Mouse (Mus musculus) kidney, adult 11 months (tissue): Measurements from ENCODE around the gene Gm37240.

Experiments used
- DNase-seq: peaks from one replicate; pipeline ENCODE4 v3.0.0; 2022

Gm37240 gene

DNA sequence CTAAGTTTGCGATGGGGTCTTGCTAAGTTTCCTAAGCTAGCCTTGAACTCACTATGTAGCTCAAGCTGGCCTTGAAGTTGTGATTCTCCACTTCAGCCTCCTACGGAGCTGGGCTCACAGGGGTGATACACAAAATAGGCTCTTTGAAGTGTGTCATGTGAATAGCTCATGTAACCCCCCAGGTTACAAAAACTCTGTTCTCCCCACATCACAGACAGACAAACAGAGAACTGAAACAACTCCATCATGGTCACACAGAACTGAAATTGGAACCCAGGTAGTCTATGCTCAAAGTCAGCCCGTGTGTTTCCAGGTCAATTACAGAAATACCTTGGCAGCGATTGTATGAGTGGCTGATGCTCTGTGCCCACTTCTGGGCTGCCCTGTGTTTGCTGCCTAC, 1164.6 kb downstream of the Gm37240 start:
- DNase-seq: no peak

DNA sequence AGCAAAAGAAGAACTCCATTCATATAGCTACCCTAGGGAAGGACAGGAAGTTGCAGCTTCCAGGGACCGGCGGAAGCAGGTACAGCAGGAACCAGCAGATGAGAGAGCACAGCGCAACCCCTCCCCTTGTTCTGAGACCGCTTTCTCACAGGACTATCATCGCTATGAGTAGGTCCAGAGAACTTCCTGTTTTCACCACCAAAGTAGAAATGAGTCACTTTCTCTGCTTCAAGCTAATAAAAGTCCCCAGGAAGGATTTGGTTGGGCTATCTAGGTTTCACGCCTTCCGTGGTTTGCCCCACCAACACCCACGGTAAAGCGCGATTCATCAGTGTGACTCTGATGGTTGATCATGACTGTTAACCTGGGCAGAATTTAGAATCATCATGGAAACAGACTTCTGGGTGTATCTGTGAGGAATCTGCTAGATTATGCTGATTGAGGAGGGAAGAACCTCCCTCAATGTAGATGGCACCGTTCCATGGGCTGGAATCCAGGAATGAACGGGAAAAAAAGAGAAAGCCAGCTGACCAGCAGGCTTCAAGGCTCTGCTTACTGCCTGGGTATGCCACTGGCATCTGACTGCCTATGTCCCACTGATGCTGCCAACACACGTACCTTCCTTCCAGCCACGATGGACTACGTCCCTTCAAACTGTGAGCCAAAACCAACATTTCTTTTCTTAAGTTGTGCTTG, 1172.1 kb downstream of the Gm37240 start:
- DNase-seq: no peak

DNA sequence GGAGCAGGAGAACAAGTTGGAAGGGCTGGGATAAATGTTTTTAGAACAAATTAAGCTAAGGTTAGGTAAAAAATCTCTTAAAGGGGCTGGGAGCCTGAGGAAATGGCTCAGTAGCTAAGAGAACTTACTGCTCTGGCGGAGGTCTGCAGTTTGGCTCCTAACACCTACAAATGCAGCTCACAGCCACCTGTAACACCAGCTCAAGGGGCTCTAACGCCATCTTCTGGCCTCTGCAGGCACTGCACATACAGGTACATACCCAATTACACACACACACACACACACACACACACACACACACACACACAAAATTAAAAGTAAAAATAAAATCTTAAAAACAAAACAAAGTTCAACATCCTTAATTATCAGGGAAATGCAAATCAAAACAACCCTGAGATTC, 1174.4 kb downstream of the Gm37240 start:
- no peak for DNase-seq

DNA sequence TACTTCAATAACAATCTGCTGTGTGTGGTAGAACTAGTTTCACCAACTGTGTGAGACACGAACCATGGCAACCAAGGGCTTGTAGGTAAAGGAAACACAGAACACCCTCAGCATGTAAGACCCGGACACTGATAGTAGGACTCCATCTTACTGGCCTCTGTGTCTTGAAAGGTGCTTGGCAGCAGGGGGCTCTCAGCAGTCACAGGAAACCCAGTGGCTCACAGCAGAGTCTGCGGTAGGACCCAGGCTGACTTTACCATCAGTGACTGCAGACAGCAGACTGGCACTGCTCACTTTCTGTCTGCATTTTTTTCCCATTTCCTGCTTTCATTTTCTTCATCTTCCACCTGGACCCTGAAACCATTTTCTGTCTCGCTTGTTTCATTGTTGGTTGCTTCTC, 1176.6 kb downstream of the Gm37240 start:
- DNase-seq: no peak

DNA sequence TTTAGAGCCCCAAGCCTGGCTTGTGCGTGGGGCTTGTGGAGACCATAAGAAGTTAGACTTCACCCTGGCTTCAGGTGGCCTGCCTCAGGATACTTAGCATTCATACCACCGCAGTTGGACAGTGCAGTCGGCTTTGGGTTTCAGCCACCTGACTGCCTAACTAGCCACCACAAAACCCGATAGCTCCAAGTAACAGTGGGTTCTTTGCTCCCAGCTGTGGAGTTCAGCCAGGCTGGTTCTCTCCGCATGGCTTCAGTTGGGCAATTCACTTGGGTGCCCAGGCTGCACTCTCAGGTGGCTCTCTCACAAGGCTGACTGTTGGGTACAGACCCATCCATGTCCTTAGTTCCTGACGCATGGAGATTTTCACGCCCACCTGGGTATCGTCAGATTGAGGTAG, 1177.4 kb downstream of the Gm37240 start:
- no peak for DNase-seq

DNA sequence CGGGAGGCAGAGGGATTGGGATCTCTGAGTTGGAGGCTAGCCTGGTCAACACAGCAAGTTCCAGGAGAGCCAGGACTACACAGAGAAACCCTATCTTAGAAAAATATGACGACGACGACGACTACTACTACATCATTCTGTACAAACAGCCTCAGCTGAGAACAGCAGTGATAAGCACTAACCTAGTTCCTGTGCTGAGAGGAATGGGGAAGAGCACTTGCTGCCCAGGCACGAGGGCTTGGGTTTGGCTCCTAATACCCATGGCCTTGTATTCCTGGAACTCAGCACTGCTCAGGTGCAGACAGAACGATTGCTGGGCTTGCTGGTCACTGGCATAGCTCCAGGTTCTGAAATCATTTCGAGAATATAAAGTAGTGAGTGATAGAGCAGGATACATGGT, 1178.2 kb downstream of the Gm37240 start:
- no peak for DNase-seq

DNA sequence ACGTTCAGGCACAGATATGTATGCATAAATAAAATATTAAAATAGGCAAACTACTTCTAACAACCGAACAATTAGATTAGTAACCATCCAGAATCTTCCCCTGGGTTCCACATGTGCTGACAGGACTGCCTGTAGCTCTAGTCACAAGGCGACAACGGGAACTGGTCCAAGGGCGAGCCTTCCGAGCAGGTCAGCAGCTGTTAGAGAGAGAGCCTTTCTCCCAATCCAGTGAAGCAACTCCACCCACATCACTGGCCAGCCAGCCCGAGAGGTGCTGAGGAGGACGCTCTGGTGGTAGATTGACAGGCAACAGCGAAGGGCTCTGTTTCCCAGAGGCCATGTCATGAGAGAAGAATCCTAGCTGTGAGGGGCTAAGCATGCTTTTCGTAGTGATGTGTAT, 1178.8 kb downstream of the Gm37240 start:
- DNase-seq: no peak

DNA sequence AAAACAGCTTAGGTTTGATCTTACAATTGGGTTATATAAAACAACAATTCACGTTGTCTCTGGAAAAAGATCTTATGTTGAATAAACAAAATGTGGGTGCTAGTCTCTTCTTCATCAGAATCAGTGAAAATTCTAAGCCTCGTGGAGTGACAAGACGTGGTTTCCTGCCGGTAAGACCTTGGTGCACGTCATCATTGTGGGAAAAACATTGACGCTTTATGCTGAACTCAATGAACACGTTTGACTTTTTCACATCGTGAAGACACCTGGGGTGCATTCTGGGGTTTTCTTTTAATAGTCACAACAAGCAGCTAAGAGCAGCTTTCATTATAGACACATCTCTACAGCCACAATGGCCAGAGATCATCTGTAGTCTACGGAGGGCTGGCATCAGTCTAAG, 1182.1 kb downstream of the Gm37240 start:
- no peak for DNase-seq

DNA sequence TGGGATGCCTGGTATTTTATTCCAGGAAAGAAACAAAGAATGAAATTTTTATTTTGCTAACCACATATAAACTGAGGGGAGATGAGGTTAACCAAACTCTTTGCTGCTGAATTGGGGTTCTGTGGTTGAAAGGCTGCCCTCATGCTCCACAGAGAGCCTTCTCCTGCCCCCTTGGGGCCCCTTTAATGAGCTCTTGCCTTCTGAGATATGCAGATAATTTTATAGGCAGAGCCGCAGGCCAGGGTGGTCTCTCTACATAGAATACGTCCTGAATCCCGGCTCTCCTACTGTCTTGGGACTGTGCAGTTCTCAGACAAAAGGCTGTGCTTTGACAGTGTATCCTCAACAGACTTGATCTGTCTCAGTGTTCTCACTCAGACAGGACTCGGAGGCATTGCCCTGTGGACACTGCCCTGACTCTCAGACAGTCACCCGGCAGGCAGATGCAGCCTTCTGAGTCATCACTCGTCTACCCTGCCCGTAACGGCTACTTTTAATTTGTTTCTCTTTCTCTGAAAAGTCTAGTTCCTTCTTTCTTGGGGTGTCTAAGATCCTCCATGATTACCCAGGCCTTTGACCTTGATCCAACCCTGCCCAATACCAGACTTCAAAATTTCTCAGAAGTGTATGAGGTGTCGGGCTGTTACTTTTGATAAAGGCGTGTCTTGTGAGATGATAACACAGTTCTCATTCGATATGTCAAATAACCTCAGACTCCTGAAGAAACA, 1184.1 kb downstream of the Gm37240 start:
- DNase-seq: no peak

DNA sequence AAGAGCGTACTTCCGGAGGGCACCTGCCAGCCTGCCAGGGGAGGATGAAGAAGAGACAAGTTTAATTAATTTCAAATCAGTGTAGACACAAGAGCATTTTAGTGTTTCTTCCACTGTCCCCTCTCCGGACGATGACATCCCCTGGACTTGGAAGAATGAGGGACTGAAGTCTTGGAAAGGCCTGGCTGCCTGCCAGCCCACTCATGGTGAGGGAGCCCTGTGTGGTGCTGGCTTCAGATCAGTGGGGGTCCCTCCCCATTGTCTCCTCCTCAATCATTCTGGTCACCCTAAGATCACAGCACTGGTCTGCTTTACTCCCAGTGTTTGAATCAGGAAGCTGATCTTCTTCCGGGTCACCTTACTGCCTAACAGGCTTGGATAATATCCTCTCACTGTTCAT, 1185.4 kb downstream of the Gm37240 start:
- no peak for DNase-seq

DNA sequence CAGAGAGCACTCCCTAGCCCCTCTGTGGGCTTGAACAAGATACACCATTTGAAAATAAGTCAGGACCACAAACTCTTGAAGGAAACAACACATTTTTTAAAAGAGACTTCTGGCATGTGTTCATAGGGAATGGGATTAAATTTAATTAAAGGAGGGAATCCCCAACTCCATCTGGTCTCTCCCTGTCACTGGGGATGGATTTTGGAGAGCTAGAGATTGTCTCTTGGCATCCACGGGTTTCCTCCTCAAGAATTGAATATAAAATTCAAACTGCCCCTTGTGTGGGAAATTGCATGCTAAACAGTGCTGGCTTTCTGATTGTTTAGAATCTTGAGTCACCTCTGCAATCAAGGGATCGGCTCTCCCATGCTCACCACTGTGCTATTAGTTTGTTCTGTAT, 1185.8 kb downstream of the Gm37240 start:
- no peak for DNase-seq

DNA sequence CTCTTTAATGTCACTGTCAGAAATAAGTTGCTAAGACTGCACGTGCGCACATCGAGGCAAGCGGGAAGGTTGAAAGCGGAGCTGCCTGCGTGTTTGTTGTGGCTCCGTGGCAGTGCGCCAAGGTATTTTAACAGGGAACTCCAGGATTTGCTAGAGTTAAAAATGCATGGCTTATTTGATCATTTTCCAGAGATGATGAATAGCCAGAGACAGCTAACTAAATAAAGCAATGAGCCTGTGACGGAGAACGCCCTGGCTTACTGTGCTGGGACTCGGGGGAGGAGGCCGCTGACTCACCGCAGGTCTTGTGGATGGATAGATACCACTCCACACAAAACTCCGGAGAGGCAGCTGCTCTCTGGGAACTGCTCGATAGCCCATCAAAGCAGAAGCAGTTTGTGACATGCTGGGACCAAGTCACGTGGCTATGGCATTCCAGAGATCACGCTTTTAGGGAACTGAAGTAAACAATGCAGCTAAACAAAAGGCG, 1190.8 kb downstream of the Gm37240 start:
- DNase-seq: no peak

DNA sequence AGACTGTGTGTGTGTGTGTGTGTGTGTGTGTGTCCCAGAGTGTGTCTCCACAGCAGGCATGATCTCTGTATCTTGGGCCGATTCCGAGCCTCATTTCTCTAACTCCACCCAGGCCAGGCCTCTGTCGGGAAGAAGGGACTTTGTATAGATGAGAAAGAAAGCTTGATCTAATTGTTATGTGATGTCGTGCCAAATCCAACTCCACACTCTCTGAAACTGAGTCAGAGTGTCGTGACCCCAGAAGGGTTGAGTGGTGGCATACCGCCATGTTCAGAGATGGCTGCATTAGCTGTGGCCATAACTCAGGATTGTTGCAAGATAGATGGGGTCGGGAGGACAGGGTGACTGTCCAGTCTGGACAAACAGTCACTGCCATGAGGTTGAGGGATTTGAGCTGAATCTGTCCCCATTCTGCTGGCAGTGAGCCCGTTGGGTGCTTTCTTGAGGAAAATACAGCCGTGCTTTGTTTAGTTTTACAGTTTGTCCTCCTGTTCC, 1191.4 kb downstream of the Gm37240 start:
- no peak for DNase-seq

DNA sequence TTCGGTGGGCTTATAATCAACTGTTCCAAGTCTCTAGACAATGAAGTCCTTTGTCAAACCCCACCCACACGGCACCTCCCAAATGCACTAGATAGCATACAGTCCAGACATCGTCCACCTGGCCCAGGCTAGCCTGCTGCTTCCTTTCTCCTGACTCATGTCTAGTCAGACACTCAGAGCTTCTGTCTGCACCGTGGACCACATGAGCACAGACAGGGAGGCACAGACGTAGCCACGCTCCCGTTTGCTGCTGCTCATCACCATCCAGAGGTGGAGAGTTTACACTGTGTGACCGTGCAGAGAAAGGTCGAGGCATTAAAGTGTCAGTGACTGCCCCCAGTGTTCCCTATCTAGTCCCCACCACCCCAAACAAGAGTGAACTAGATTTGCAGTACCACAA, 1191.9 kb downstream of the Gm37240 start:
- DNase-seq: no peak

DNA sequence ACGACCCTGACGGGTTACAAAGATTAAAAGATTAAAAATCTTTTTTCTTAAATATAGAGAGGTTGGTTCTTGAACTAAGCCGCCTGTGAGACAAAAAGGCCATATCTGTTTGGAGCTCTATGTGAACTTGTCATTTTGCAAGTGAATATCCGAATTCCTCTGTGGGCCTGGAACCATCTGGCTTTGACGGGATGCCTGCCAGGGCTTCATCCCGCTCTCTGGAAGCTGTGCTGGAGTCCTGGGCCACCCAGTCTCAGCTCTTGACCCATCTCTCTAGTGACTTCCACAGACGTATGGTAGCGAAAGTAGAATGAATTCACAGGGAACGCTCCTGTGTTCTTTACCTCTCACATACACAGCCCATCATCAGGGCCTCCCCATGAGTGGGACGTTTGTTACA, 1193.4 kb downstream of the Gm37240 start:
- no peak for DNase-seq

DNA sequence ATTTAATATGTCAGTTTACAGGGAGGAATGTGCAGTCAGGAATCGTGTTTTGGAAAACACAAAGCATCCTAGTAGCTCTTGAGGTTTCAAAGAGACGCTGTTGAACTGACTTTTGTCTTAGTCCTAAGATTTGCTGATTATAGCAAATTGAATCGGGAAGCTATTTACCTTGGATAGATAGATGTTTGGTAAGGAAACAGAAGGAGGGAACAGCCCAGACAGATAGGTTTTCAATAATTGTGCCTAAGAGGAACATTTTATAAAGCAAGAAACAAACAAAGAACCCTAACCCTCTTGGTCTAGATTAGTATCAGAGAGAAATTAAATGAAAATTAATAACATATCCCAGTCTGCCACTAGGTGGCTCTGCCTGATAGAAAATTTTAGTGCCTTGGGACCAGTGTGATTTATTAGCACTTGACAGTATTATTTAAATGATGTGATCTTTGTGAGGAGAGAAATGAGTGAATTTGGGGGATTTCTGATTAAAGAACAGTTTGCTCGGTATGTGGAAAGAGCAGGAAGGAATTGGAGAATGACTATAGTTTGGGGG, 1194.6 kb downstream of the Gm37240 start:
- DNase-seq: no peak

DNA sequence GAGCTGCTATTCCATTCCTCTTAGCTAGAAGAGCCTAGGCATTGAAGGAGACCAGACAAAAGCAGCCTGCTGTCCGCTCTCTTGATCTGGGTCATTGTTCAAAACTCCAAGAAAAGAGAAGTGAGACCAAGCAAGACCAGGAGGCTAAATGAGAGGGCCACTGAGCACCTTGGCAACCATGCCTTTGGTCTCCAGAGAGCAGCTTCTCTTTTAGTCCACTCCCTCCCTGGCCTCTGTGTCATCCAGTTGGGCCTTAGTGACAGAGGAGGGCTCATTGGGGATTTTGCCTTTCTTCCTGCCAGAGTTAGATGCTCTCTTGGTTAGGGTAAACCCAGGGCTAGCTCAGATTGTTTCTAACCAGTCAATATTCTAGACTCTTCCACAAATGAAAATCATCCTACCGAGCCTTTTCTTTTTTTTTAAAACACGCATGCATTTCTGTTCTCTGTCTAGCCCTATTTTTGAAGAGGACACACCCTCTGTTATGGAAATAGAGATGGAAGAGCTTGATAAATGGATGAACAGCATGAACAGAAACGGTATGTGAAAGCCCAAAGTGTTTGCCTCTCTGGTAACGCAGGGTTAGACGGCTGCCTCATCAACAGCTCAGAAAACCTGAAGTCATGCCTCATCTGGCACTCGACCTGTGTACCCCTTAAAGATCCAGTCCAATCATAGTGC, 1197.1 kb downstream of the Gm37240 start:
- DNase-seq: no peak

DNA sequence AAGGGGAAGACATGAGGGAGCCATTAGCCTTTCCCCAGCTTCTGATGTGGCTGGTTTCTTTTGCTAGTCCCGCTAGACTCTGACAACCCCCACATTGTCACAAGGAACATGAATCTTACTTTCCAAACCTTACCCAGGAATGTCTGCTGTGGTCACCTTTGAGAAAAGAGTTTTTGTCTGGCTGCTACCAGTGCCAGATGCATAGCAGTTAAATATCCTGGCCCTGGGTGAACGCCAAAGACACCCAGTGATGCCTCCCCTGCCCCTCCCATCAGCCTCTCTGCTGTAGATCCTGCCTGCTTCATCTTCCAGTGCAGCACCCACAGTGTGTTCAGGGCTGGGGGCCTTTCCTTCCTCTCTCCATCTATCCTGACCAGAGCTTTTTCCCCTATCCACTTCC, 1197.7 kb downstream of the Gm37240 start:
- no peak for DNase-seq

DNA sequence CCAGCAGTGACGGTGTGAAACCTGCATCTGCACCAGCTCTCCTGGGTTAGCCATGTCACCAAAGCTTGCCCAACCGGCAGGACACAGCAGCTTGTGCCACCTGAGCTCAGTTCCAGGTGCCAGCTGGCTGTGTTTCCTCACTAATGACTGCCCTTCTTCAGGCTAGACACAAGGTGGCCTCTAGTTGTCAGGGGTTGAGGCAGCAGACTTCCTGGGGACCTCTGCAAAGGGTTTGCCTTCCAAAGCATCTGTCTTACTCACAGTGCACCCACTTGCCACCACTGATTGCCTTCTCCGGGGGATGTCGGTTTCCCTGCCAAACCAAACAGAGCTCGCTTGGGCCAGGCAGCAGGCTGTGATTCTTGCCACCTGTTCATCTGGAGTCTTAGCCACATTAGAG, 1199.1 kb downstream of the Gm37240 start:
- DNase-seq: no peak

DNA sequence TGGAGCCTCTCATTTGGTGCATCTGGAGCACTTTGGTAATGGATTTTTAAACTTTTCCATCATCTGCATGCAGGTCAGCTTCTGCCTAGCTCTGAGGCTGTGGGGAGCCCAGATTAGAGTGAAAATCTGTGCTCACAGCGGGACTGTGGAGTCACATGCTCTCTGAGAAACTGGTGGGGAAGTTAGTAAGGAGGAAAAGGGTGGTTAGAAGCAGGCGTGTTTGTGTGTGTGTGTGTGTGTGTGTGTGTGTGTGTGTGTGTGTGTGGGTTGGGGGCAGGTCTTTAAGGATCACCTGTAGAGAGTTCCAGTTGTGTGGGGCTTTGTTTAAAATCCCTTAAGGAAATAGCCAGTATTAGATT, 1199.9 kb downstream of the Gm37240 start:
- no peak for DNase-seq

DNA sequence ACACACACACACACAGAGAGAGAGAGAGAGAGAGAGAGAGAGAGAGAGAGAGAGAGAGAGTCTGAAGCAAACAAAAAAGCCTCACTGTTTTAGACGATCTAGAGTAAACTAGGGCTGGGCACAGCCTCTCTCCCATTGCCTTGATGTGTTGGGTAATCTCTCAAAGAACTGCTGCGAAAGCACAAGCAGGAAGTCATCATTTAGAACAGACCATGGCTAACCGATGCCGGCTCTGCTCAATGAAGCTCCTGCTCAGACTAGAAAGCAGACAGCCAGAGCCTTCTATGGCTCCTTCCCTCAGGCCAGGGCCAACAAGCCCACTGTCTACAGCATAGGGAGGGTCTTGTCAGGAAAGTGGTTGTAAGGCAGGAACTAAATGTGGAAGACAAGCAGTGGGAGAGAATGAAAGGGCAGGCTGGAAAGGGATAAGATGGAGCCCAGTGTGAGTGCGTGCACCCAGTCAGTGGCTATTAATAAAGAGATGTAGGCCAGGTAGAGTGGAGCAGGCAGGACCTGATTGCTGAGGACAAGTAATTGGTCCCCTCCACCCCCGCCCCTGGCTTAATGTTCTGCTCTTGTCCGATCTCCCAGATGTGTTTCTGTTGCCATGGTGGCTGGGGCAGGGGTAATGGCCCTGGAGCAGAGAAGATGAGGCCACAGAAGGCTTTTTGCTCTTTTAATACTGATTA, 1200.4 kb downstream of the Gm37240 start:
- DNase-seq: no peak

DNA sequence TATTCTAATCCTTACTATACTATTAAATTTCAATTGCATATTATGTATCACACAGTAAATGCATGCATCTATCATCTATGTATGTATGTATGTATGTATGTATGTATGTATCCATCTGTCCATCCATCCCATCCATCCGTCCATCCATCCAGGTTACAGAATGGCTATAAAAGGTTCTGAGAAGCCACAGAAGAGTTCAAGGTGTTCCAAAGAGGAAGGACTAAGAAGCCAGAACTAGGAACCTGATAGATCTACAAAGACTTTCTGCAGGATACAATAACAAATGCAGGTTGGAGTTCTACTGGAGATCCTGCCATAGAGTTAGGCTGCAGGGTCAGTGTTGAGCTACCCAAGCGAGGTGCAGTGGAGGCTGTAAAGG, 1201.0 kb downstream of the Gm37240 start:
- DNase-seq: no peak

DNA sequence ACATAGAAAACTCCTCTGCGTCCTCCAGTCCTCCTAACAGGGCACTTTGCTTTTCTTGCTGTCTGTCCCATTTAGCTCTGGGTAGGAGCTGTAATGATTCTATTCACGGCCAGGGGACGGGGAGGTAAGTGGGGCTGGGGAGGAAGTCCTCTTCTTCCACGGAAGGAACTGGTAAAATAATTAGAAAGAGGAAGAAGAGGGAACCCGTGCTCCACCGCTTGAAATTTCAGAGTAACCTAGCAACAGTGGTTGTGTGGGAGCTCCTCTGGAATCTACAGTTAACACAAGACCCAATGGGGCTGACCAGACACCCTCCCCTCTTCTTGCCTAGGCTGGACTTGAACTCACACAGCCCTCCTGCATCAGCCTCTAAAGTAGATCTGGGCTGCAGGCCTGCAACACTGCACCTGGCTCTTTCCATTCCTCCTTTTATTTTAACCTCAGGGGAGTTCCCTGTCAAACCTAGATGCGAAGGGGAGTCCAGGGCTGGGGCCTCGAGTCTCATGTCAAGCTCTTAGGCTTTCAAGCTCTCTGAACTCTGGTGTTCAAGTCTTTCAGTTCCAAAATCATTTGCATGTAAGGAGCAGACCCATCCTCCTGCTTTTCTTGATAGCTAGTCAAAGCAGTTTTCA, 1201.5 kb downstream of the Gm37240 start:
- no peak for DNase-seq
